Mouse (Mus musculus): ENCODE measurements around the gene Ttl. TPM values are rescaled to one million over a fixed set of nuclear protein-coding genes. Genes with fewer than 3 reads are reported as not detected.

Ttl gene
- 10 to 100 TPM; 65.7 to 74.0 TPM for total RNA-seq (2021)

GRCm38 (mm10) chr2:129065437-129066282 is at the start of gene Ttl:
Gene Ttl (plus strand): TSS chr2:129065942.
- intact Hi-C loops (cut with DNase I) = loop anchor here (5.0 kb wide), 3 partner anchors 98 to 132 kb away; partner anchors contain the start of genes Gm10762, Slc20a1 and Zc3h6
- DNase-seq (ENCODE audit: low spot score in 2 of 2) = peak; percentile 73 to 81

GRCm38 (mm10) chr2:129020106-129020505 is 45.6 kb upstream of the Ttl start:
- DNase-seq (ENCODE audit: low spot score in 2 of 2) = no peak
- intact Hi-C loops (cut with DNase I) = no loop called here

- intact Hi-C loops (cut with DNase I) = no loop called here
- DNase-seq (ENCODE audit: low spot score in 2 of 2) = no peak
Observed at GRCm38 (mm10) chr2:129024820-129025219, 40.9 kb upstream of the Ttl start.

GRCm38 (mm10) chr2:129035381-129035780 is 30.4 kb upstream of the Ttl start:
- peak in 1 of 2 experiments; percentile 30 for DNase-seq (ENCODE audit: low spot score in 2 of 2)
- intact Hi-C loops (cut with DNase I) = no loop called here

- intact Hi-C loops (cut with DNase I) = no loop called here
- no peak for DNase-seq (ENCODE audit: low spot score in 2 of 2)
Observed at GRCm38 (mm10) chr2:129038426-129038936, 27.3 kb upstream of the Ttl start.

- intact Hi-C loops (cut with DNase I) = no loop called here
- peak in 1 of 2 experiments; percentile 13 for DNase-seq (ENCODE audit: low spot score in 2 of 2)
Observed at GRCm38 (mm10) chr2:129038937-129039631, 26.7 kb upstream of the Ttl start.

GRCm38 (mm10) chr2:129040567-129040966 is 25.2 kb upstream of the Ttl start:
- DNase-seq (ENCODE audit: low spot score in 2 of 2) = no peak
- intact Hi-C loops (cut with DNase I) = no loop called here

- no peak for DNase-seq (ENCODE audit: low spot score in 2 of 2)
- intact Hi-C loops (cut with DNase I) = no loop called here
Observed at GRCm38 (mm10) chr2:129046172-129046845, 19.4 kb upstream of the Ttl start.

GRCm38 (mm10) chr2:129046846-129047196 is 18.9 kb upstream of the Ttl start:
- intact Hi-C loops (cut with DNase I) = no loop called here
- DNase-seq (ENCODE audit: low spot score in 2 of 2) = no peak

GRCm38 (mm10) chr2:129047811-129048210 is 17.9 kb upstream of the Ttl start, which contains the start of gene Vinac1:
Gene Vinac1 (minus strand): TSS chr2:129048172.
- intact Hi-C loops (cut with DNase I) = no loop called here
- no peak for DNase-seq (ENCODE audit: low spot score in 2 of 2)

GRCm38 (mm10) chr2:129052451-129052983 is 13.2 kb upstream of the Ttl start:
- intact Hi-C loops (cut with DNase I) = no loop called here
- no peak for DNase-seq (ENCODE audit: low spot score in 2 of 2)

GRCm38 (mm10) chr2:129055741-129056140 is 10.0 kb upstream of the Ttl start:
- no peak for DNase-seq (ENCODE audit: low spot score in 2 of 2)
- intact Hi-C loops (cut with DNase I) = no loop called here

- no peak for DNase-seq (ENCODE audit: low spot score in 2 of 2)
- intact Hi-C loops (cut with DNase I) = no loop called here
Observed at GRCm38 (mm10) chr2:129056597-129056996, 9.1 kb upstream of the Ttl start.

GRCm38 (mm10) chr2:129057256-129057655 is 8.5 kb upstream of the Ttl start:
- DNase-seq (ENCODE audit: low spot score in 2 of 2) = no peak
- intact Hi-C loops (cut with DNase I) = no loop called here

- intact Hi-C loops (cut with DNase I) = no loop called here
- no peak for DNase-seq (ENCODE audit: low spot score in 2 of 2)
Observed at GRCm38 (mm10) chr2:129057920-129058361, 7.8 kb upstream of the Ttl start.

- no peak for DNase-seq (ENCODE audit: low spot score in 2 of 2)
- intact Hi-C loops (cut with DNase I) = no loop called here
Observed at GRCm38 (mm10) chr2:129061456-129062059, 4.2 kb upstream of the Ttl start.

- intact Hi-C loops (cut with DNase I) = loop anchor here (5.0 kb wide), 3 partner anchors 99 to 131 kb away; partner anchors contain the start of genes Gm10762, Slc20a1 and Zc3h6
- peak; percentile 54 to 78 for DNase-seq (ENCODE audit: low spot score in 2 of 2)
Observed at GRCm38 (mm10) chr2:129066326-129066725, 584 bp downstream of the Ttl start.

GRCm38 (mm10) chr2:129070296-129070695 is 4.6 kb downstream of the Ttl start:
- DNase-seq (ENCODE audit: low spot score in 2 of 2) = peak in 1 of 2 experiments; percentile 75
- intact Hi-C loops (cut with DNase I) = loop anchor here (2.0 kb wide), 1 partner anchor 21 kb away; no protein-coding TSS in a partner anchor

- intact Hi-C loops (cut with DNase I) = no loop called here
- no peak for DNase-seq (ENCODE audit: low spot score in 2 of 2)
Observed at GRCm38 (mm10) chr2:129078313-129078712, 12.6 kb downstream of the Ttl start.

All from left cerebral cortex, postnatal 25 days (tissue).